Mouse (Mus musculus): Measurements from ENCODE around the gene Slc8a1.

Gene Slc8a1

GRCm38 (mm10) chr17:81335526-81335925, 402.7 kb downstream of the Slc8a1 start:
- DNase-seq = no peak
